Mouse (Mus musculus) duodenum, adult 2 months (tissue): Measurements from ENCODE around the gene Gm9495. TPM values are rescaled to one million over a fixed set of nuclear protein-coding genes. Genes with fewer than 3 reads are reported as not detected.

Experiments used
- polyA plus RNA-seq: library from polyadenylated mRNA; depleted of rRNA; stranded (reverse); fragments of >200 nt; gene quantifications from 2 replicates; pipeline ENCODE4 v1.2.3, GENCODE M21; 2012; ENCODE audit warnings: low replicate concordance; rRNA removed

Gene Gm9495
- polyA plus RNA-seq = not detected in 2 replicates

GRCm38 (mm10) chr8:69453465-69453864, at the start of gene Gm9495:
TSS of gene Gm9495 (minus strand) at chr8:69453565.

Other genes with a start within 250 kb of the Gm9495 start
- 0.11 TPM in 1 of 2 replicates, not detected in the other for gene Zfp930, start 244.5 kb downstream of the Gm9495 start, polyA plus RNA-seq
- gene D130040H23Rik, start 182.5 kb downstream of the Gm9495 start, polyA plus RNA-seq = not detected in 2 replicates
- gene Gm7697, start 69.4 kb upstream of the Gm9495 start, polyA plus RNA-seq = not detected in 2 replicates
- 1.3 and 2.1 TPM in 2 replicates for gene Zfp868, start 172.0 kb upstream of the Gm9495 start, polyA plus RNA-seq
- 0.11 and 0.20 TPM in 2 replicates for gene Zfp964, start 200.9 kb upstream of the Gm9495 start, polyA plus RNA-seq